ENCODE assay signal across 22 mouse cellular contexts in the genomic region with DNA sequence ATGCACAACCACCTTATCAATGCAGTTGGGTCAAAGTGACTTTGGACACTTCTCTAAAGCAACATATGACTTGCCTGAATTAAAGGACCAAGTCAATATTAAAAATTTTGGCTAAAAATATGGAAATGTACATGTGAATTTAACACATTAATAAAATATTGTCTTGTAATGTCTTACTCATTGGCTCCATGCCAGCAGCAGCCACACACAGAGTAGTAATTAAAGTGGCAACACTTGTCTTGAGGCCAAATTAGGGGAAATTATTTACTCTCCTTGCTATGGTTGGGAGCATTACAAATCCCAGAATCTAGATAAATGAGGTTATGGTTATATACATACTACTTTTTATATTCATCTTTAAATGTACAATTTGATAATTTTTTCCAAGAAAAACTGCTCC. TPM values are rescaled to one million over a fixed set of nuclear protein-coding genes. Genes with fewer than 3 reads are reported as not detected.
"Had no signal": no experiment of that assay in that cellular context is flagged by ENCODE, and none has a peak within 500 bp of the region (broad histone marks: within the 10 kb centered on the region; RNA-seq: fewer than 3 reads in every experiment).

No protein-coding gene starts in this region.

- H3K27me3 ChIP-seq: limb, embryonic 12.5 days; limb, embryonic 15.5 days; midbrain, embryonic 12.5 days; midbrain, embryonic 15.5 days; neural tube, embryonic 12.5 days; neural tube, embryonic 15.5 days; stomach, embryonic 15.5 days had no signal

- H3K36me3 ChIP-seq: limb, embryonic 12.5 days; limb, embryonic 15.5 days; midbrain, embryonic 12.5 days; midbrain, embryonic 15.5 days; neural tube, embryonic 12.5 days; neural tube, embryonic 15.5 days; stomach, embryonic 15.5 days had no signal

- H3K4me3 ChIP-seq: limb, embryonic 12.5 days; limb, embryonic 15.5 days; midbrain, embryonic 12.5 days; midbrain, embryonic 15.5 days; neural tube, embryonic 12.5 days; neural tube, embryonic 15.5 days; stomach, embryonic 15.5 days had no signal

- DNase-seq: left cerebral cortex, postnatal 4 days; liver, postnatal 0 days; lung, embryonic 14.5 days; right cerebral cortex, adult 18-20 months; right cerebral cortex, postnatal 14 days; spleen, adult 18-20 months; thymus, postnatal 25 days had no signal

- H3K27ac ChIP-seq: kidney, postnatal 0 days; limb, embryonic 12.5 days; limb, embryonic 15.5 days; liver, embryonic 14.5 days; macrophage; midbrain, embryonic 12.5 days; midbrain, embryonic 15.5 days; neural tube, embryonic 12.5 days; neural tube, embryonic 15.5 days; stomach, embryonic 15.5 days had no signal

- H3K9ac ChIP-seq: limb, embryonic 12.5 days; limb, embryonic 15.5 days; liver, embryonic 14.5 days; liver, postnatal 0 days; lung, embryonic 14.5 days; midbrain, embryonic 12.5 days; midbrain, embryonic 15.5 days; neural tube, embryonic 12.5 days; neural tube, embryonic 15.5 days; stomach, embryonic 15.5 days had no signal

- H3K4me1 ChIP-seq: limb, embryonic 12.5 days; limb, embryonic 15.5 days; midbrain, embryonic 12.5 days; midbrain, embryonic 15.5 days; neural tube, embryonic 12.5 days; neural tube, embryonic 15.5 days had no signal

- H3K4me2 ChIP-seq: limb, embryonic 12.5 days; limb, embryonic 15.5 days; liver, embryonic 11.5 days; lung, embryonic 14.5 days; midbrain, embryonic 12.5 days; midbrain, embryonic 15.5 days; neural tube, embryonic 12.5 days; neural tube, embryonic 15.5 days; stomach, embryonic 15.5 days had no signal

- H3K9me3 ChIP-seq: limb, embryonic 12.5 days; limb, embryonic 15.5 days; midbrain, embryonic 12.5 days; midbrain, embryonic 15.5 days; neural tube, embryonic 12.5 days; neural tube, embryonic 15.5 days; stomach, embryonic 15.5 days had no signal

- ATAC-seq: intestine, postnatal 0 days; liver, postnatal 0 days; lung, postnatal 0 days; midbrain, embryonic 15.5 days had no signal

RNA-seq across cellular contexts. Expression of a gene that starts 13.0 kb away (rescaled TPM):
- polyA plus RNA-seq: intestine, embryonic 14.5 days; intestine, postnatal 0 days; kidney, postnatal 0 days; limb, embryonic 12.5 days; limb, embryonic 15.5 days; liver, embryonic 11.5 days; liver, embryonic 14.5 days; liver, postnatal 0 days; lung, embryonic 14.5 days; lung, postnatal 0 days; macrophage; midbrain, embryonic 12.5 days; midbrain, embryonic 15.5 days; neural tube, embryonic 12.5 days; neural tube, embryonic 15.5 days; stomach, embryonic 15.5 days; thymus, postnatal 0 days had no signal
